Mouse (Mus musculus) neural tube, embryonic 13.5 days (tissue): Measurements from ENCODE around the gene A030003K21Rik. TPM values are rescaled to one million over a fixed set of nuclear protein-coding genes. Genes with fewer than 3 reads are reported as not detected.
A peak's percentile ranks its signal among the peaks of the same experiment; 100 is the strongest.
"Not testable (repeated sequence)": the region's sequence is repeated elsewhere in the genome, so short reads cannot be mapped to it uniquely, and the experiment has no call there.

ENCODE experiments used
- ATAC-seq: fragments of 200-750 bp; cut with Nextera tagmentation; 2 replicates; pipeline ENCODE4 v1.8.0; 2017; ENCODE audit warnings: low read depth, mild to moderate bottlenecking, moderate TSS enrichment, moderate library complexity
- H3K27ac ChIP-seq: fragments of 300-500 bp; sonication (generic); replicated peaks from 2 replicates; pipeline ENCODE4 v1.5.1; 2015; ENCODE audit warnings: moderate library complexity, mild to moderate bottlenecking, inconsistent platforms
- H3K27me3 ChIP-seq: fragments of 300-500 bp; sonication (generic); 2 replicates; pipeline ENCODE4 v1.6.1; 2015; ENCODE audit warnings: mild to moderate bottlenecking, inconsistent platforms
- H3K36me3 ChIP-seq: fragments of 300-500 bp; sonication (generic); 2 replicates; pipeline ENCODE4 v1.6.1; 2015; ENCODE audit warnings: mild to moderate bottlenecking, inconsistent platforms
- H3K4me1 ChIP-seq: fragments of 300-500 bp; sonication (generic); replicated peaks from 2 replicates; pipeline ENCODE4 v1.6.1; 2015; ENCODE audit warnings: inconsistent platforms
- H3K4me2 ChIP-seq: fragments of 300-500 bp; sonication (generic); 2 replicates; pipeline ENCODE4 v1.6.1; 2015; ENCODE audit warnings: inconsistent platforms, mild to moderate bottlenecking, moderate library complexity
- H3K4me3 ChIP-seq: fragments of 300-500 bp; sonication (generic); 2 replicates; pipeline ENCODE4 v1.5.1; 2015; ENCODE audit warnings: mild to moderate bottlenecking, inconsistent platforms
- H3K9ac ChIP-seq: fragments of 300-500 bp; sonication (generic); 2 replicates; pipeline ENCODE4 v1.6.1; 2015; ENCODE audit warnings: moderate library complexity, mild to moderate bottlenecking, inconsistent platforms
- H3K9me3 ChIP-seq: fragments of 300-500 bp; sonication (generic); 2 replicates; pipeline ENCODE4 v1.6.1; 2016; ENCODE audit warnings: inconsistent platforms
- WGBS: fragments of 180-500 bp; shearing (Covaris S2); methylation state at CpG from one replicate; pipeline ENCODE4 v1.1.7; 2015; 5-methylcytosine and 5-hydroxymethylcytosine counted together
- polyA plus RNA-seq: library from polyadenylated mRNA; unstranded; fragments of >200 nt; fragmentation: Nextera tagmentation; extraction: Ambion mirVana; gene quantifications from 2 replicates; pipeline ENCODE4 v1.2.1, GENCODE M21; 2015

The A030003K21Rik gene
- polyA plus RNA-seq, 1 experiment from 2014 or later = not detected

GRCm38 (mm10) chr1:82959870-82960385 lies 16.7 kb upstream of the A030003K21Rik start, which contains the start of gene Gm47955:
Gene Gm47955 (plus strand): TSS chr1:82960286.
- WGBS = 93% methylated on average over 11 of the region's 11 CpGs
- no peak within 1 kb of the TSS for H3K4me3 ChIP-seq
- no peaks in the 10 kb centered on the region for H3K9me3 ChIP-seq
- H3K4me2 ChIP-seq = no peak within 1 kb of the TSS
- no peak within 1 kb of the TSS for H3K9ac ChIP-seq
- H3K36me3 ChIP-seq = no peaks in the 10 kb centered on the region
- no peak within 1 kb of the TSS for H3K27ac ChIP-seq
- no peaks in the 10 kb centered on the region for H3K4me1 ChIP-seq
- no peak for ATAC-seq
- H3K27me3 ChIP-seq = no peaks in the 10 kb centered on the region

- not testable (repeated sequence) for H3K36me3 ChIP-seq, H3K4me1 ChIP-seq
Measured at GRCm38 (mm10) chr1:82955913-82956312, 12.7 kb upstream of the A030003K21Rik start, which contains the start of gene Gm7544. Gene Gm7544 (minus strand): TSS chr1:82956013.

GRCm38 (mm10) chr1:82948601-82949000 lies 5.4 kb upstream of the A030003K21Rik start:
- no peak overlapping the region for H3K4me2 ChIP-seq
- H3K9me3 ChIP-seq = no peaks in the 10 kb centered on the region
- H3K4me3 ChIP-seq = no peak overlapping the region
- no peaks in the 10 kb centered on the region for H3K27me3 ChIP-seq
- 78% methylated on average over 2 of the region's 2 CpGs for WGBS
- no peak overlapping the region for H3K9ac ChIP-seq
- no peak for ATAC-seq
- H3K36me3 ChIP-seq = no peaks in the 10 kb centered on the region
- H3K27ac ChIP-seq = no peak overlapping the region
- H3K4me1 ChIP-seq = no peaks in the 10 kb centered on the region

More at GRCm38 (mm10) chr1:82955913-82956312, 12.7 kb upstream of the A030003K21Rik start, which contains the start of gene Gm7544:
- H3K27me3 ChIP-seq, ATAC-seq, H3K9ac ChIP-seq, H3K27ac ChIP-seq, H3K9me3 ChIP-seq, H3K4me2 ChIP-seq, H3K4me3 ChIP-seq: not testable (repeated sequence)

- H3K4me3 ChIP-seq, H3K27ac ChIP-seq, H3K27me3 ChIP-seq, H3K4me2 ChIP-seq, H3K4me1 ChIP-seq, ATAC-seq, H3K9me3 ChIP-seq, H3K36me3 ChIP-seq, H3K9ac ChIP-seq: not testable (repeated sequence)
- WGBS = 100% methylated on average over 2 of the region's 2 CpGs
Measured at GRCm38 (mm10) chr1:82946029-82946428, 2.8 kb upstream of the A030003K21Rik start.

GRCm38 (mm10) chr1:82942505-82942904 lies 683 bp downstream of the A030003K21Rik start:
- WGBS = 96% methylated on average over 2 of the region's 2 CpGs
- not testable (repeated sequence) for H3K9ac ChIP-seq, H3K4me3 ChIP-seq, H3K27ac ChIP-seq, ATAC-seq, H3K9me3 ChIP-seq, H3K27me3 ChIP-seq, H3K4me2 ChIP-seq, H3K4me1 ChIP-seq, H3K36me3 ChIP-seq

- H3K27me3 ChIP-seq = no peaks in the 10 kb centered on the region
- no peaks in the 10 kb centered on the region for H3K36me3 ChIP-seq
- 93% methylated on average over 5 of the region's 5 CpGs for WGBS
- no peak overlapping the region for H3K4me3 ChIP-seq
- H3K9me3 ChIP-seq = 0 out of 2 replicates have a peak, but pooled peaks cover 4% of the 10 kb centered on the region
- H3K4me2 ChIP-seq = no peak overlapping the region
- H3K4me1 ChIP-seq = no peaks in the 10 kb centered on the region
- no peak overlapping the region for H3K9ac ChIP-seq
- ATAC-seq = no peak
- no peak overlapping the region for H3K27ac ChIP-seq
Measured at GRCm38 (mm10) chr1:82938666-82939065, 4.5 kb downstream of the A030003K21Rik start.

- WGBS = no CpG with 5 or more reads among the region's 6 CpGs
- not testable (repeated sequence) for H3K36me3 ChIP-seq, H3K4me3 ChIP-seq, H3K4me2 ChIP-seq, H3K27me3 ChIP-seq, H3K27ac ChIP-seq, ATAC-seq, H3K9ac ChIP-seq, H3K9me3 ChIP-seq, H3K4me1 ChIP-seq
Measured at GRCm38 (mm10) chr1:82931326-82931725, 11.9 kb downstream of the A030003K21Rik start, which contains the start of gene Gm6217. Gene Gm6217 (minus strand): TSS chr1:82931399.

- not testable (repeated sequence) for H3K36me3 ChIP-seq, H3K4me1 ChIP-seq, H3K9me3 ChIP-seq, ATAC-seq, H3K4me2 ChIP-seq, H3K27me3 ChIP-seq, H3K27ac ChIP-seq, H3K4me3 ChIP-seq, H3K9ac ChIP-seq
- WGBS = 87% methylated on average over 3 of the region's 3 CpGs
Measured at GRCm38 (mm10) chr1:82930558-82930957, 12.6 kb downstream of the A030003K21Rik start.

- H3K9me3 ChIP-seq = no peaks in the 10 kb centered on the region
- H3K4me1 ChIP-seq = no peaks in the 10 kb centered on the region
- no peak within 1 kb of the TSS for H3K4me2 ChIP-seq
- no peak for ATAC-seq
- H3K9ac ChIP-seq = no peak within 1 kb of the TSS
- 89% methylated on average over 6 of the region's 6 CpGs for WGBS
- no peaks in the 10 kb centered on the region for H3K27me3 ChIP-seq
- no peak within 1 kb of the TSS for H3K4me3 ChIP-seq
- no peak within 1 kb of the TSS for H3K27ac ChIP-seq
- H3K36me3 ChIP-seq = no peaks in the 10 kb centered on the region
Measured at GRCm38 (mm10) chr1:82924650-82925049, 18.5 kb downstream of the A030003K21Rik start, which contains the start of gene A030014E15Rik. Gene A030014E15Rik (plus strand): TSS chr1:82924917.

GRCm38 (mm10) chr1:82913434-82913833 lies 29.8 kb downstream of the A030003K21Rik start:
- 98% methylated on average over 5 of the region's 5 CpGs for WGBS
- H3K27ac ChIP-seq, H3K4me1 ChIP-seq, H3K27me3 ChIP-seq, H3K4me2 ChIP-seq, H3K4me3 ChIP-seq, H3K9ac ChIP-seq, H3K9me3 ChIP-seq, ATAC-seq, H3K36me3 ChIP-seq: not testable (repeated sequence)

- ATAC-seq = no peak
- no peak within 1 kb of the TSS for H3K9ac ChIP-seq
- H3K4me3 ChIP-seq = no peak within 1 kb of the TSS
- no peak within 1 kb of the TSS for H3K4me2 ChIP-seq
- WGBS = 86% methylated on average over 3 of the region's 3 CpGs
- no peaks in the 10 kb centered on the region for H3K4me1 ChIP-seq
- H3K36me3 ChIP-seq = no peaks in the 10 kb centered on the region
- no peak within 1 kb of the TSS for H3K27ac ChIP-seq
- no peaks in the 10 kb centered on the region for H3K27me3 ChIP-seq
- no peaks in the 10 kb centered on the region for H3K9me3 ChIP-seq
Measured at GRCm38 (mm10) chr1:82913025-82913424, 30.2 kb downstream of the A030003K21Rik start, which contains the start of gene A030005L19Rik. Gene A030005L19Rik (plus strand): TSS chr1:82913325.

GRCm38 (mm10) chr1:82905886-82906285 lies 37.3 kb downstream of the A030003K21Rik start:
- Histone ChIP-seq H3K27me3 (no peaks in the 10 kb centered on the region), H3K9ac (no peak overlapping the region), H3K9me3 (no peaks in the 10 kb centered on the region), H3K4me2 (no peak overlapping the region), H3K36me3 (peaks cover 22% of the 10 kb centered on the region), H3K4me1 (no peaks in the 10 kb centered on the region), H3K4me3 (no peak overlapping the region), H3K27ac (no peak overlapping the region; the same call in 1 of the 2 replicates)
- WGBS = 61% methylated on average over 3 of the region's 3 CpGs
- ATAC-seq = peak; percentile 44; the same call in 1 of the 2 replicates

GRCm38 (mm10) chr1:82901201-82901600 lies 42.0 kb downstream of the A030003K21Rik start:
- Histone ChIP-seq H3K9ac (no peak overlapping the region), H3K27ac (no peak overlapping the region), H3K36me3 (peaks cover 35% of the 10 kb centered on the region), H3K4me2 (no peak overlapping the region), H3K4me1 (no peaks in the 10 kb centered on the region), H3K27me3 (no peaks in the 10 kb centered on the region), H3K9me3 (no peaks in the 10 kb centered on the region), H3K4me3 (no peak overlapping the region)
- WGBS = 91% methylated on average over 3 of the region's 3 CpGs
- ATAC-seq = no peak
